Mouse (Mus musculus) midbrain, embryonic 13.5 days (tissue): ENCODE results near the gene Eno3. TPM values are rescaled to one million over a fixed set of nuclear protein-coding genes. Genes with fewer than 3 reads are reported as not detected.

Experiments
- ATAC-seq: fragments of 200-750 bp; cut with Nextera tagmentation; 2 replicates; pipeline ENCODE4 v1.8.0; 2017; ENCODE audit warnings: mild to moderate bottlenecking, moderate TSS enrichment, moderate library complexity
- H3K27ac ChIP-seq: fragments of 300-500 bp; sonication (generic); 2 replicates; pipeline ENCODE4 v1.5.1; 2015; ENCODE audit warnings: inconsistent platforms, mild to moderate bottlenecking, moderate library complexity
- H3K27me3 ChIP-seq: fragments of 300-500 bp; sonication (generic); 2 replicates; pipeline ENCODE4 v1.6.1; 2015; ENCODE audit warnings: mild to moderate bottlenecking, inconsistent platforms
- H3K36me3 ChIP-seq: fragments of 300-500 bp; sonication (generic); 2 replicates; pipeline ENCODE4 v1.6.1; 2015; ENCODE audit warnings: mild to moderate bottlenecking, inconsistent platforms
- H3K4me1 ChIP-seq: fragments of 300-500 bp; sonication (generic); replicated peaks from 2 replicates; pipeline ENCODE4 v1.6.1; 2015; ENCODE audit warnings: inconsistent platforms
- H3K4me2 ChIP-seq: fragments of 300-500 bp; sonication (generic); replicated peaks from 2 replicates; pipeline ENCODE4 v1.6.1; 2015; ENCODE audit warnings: moderate library complexity, mild to moderate bottlenecking, inconsistent platforms
- H3K4me3 ChIP-seq: fragments of 300-500 bp; sonication (generic); replicated peaks from 2 replicates; pipeline ENCODE4 v1.5.1; 2015; ENCODE audit warnings: mild to moderate bottlenecking, inconsistent platforms
- H3K9ac ChIP-seq: fragments of 300-500 bp; sonication (generic); replicated peaks from 2 replicates; pipeline ENCODE4 v1.6.1; 2015; ENCODE audit warnings: mild to moderate bottlenecking, inconsistent platforms
- H3K9me3 ChIP-seq: fragments of 300-500 bp; sonication (generic); 2 replicates; pipeline ENCODE4 v1.6.1; 2016; ENCODE audit warnings: mild to moderate bottlenecking, inconsistent platforms
- WGBS: fragments of 180-500 bp; shearing (Covaris S2); methylation state at CpG from one replicate; pipeline ENCODE4 v1.1.7; 2015; 5-methylcytosine and 5-hydroxymethylcytosine counted together
- polyA plus RNA-seq: library from polyadenylated mRNA; unstranded; fragments of >200 nt; fragmentation: Nextera tagmentation; extraction: Ambion mirVana; gene quantifications from 2 replicates; pipeline ENCODE4 v1.2.1, GENCODE M21; 2015

Gene Eno3
- polyA plus RNA-seq, 1 experiment from 2014 or later = 9.5 TPM

DNA sequence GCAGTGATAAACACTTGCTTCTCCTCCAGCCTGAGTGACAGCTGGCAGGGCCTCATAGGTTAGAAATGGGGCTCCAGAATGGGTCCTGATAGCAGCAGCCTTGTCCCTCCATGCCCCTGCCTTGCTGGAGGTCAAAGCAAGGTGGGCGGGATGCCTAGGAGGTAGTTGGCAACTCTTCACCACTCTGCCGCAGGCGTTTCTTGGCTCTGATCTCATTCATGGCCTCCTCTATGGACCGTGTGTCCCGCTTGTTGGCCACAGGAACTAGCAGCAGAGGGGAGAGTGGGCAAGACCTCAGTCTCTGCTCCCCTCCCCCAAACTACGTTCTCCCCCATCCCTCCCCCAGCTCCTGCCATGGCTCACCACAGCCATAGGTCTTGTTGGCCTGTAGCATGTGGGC lies 7.0 kb downstream of the Eno3 start:
- Histone ChIP-seq H3K4me2 (no peak overlapping the region), H3K9me3 (no peaks in the 10 kb centered on the region), H3K9ac (no peak overlapping the region), H3K27me3 (no peaks in the 10 kb centered on the region), H3K27ac (no peak overlapping the region), H3K36me3 (peaks cover 55% of the 10 kb centered on the region), H3K4me3 (no peak overlapping the region), H3K4me1 (peaks cover 17% of the 10 kb centered on the region)
- no peak for ATAC-seq
- 91% methylated on average over 4 of the region's 6 CpGs for whole genome bisulfite sequencing

DNA sequence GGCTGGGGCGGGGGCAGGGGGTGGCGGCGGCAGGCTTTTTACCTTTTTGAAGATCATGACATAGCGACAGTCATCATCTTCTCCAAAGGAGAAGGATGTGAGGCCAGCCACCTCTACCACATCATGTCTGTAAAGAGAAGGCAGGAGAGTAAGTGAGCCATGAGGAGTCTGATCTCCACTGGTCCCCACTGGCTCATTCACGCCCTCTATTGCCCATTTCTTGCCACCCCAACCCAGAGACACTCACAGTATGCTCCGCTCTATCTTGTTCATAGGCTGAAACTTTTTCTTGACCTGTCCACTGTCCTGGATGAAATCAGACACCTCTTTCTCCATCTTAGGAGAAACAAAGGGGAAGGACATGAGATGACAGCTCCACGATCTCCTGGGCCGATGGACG lies 7.7 kb downstream of the Eno3 start:
- H3K27ac ChIP-seq = no peak overlapping the region
- H3K36me3 ChIP-seq = peaks cover 55% of the 10 kb centered on the region
- no peaks in the 10 kb centered on the region for H3K9me3 ChIP-seq
- no peaks in the 10 kb centered on the region for H3K27me3 ChIP-seq
- no peak overlapping the region for H3K4me3 ChIP-seq
- H3K9ac ChIP-seq = no peak overlapping the region
- WGBS = 92% methylated on average over 9 of the region's 9 CpGs
- ATAC-seq = no peak
- H3K4me1 ChIP-seq = peaks cover 17% of the 10 kb centered on the region
- no peak overlapping the region for H3K4me2 ChIP-seq

- WGBS = 98% methylated on average over 8 of the region's 8 CpGs
- H3K4me1 ChIP-seq = peaks cover 35% of the 10 kb centered on the region
- ATAC-seq = no peak
- H3K4me3 ChIP-seq = no peak overlapping the region
- no peak overlapping the region for H3K27ac ChIP-seq
- H3K36me3 ChIP-seq = peaks cover 52% of the 10 kb centered on the region
- H3K9ac ChIP-seq = no peak overlapping the region
- no peaks in the 10 kb centered on the region for H3K27me3 ChIP-seq
- H3K9me3 ChIP-seq = no peaks in the 10 kb centered on the region
- H3K4me2 ChIP-seq = no peak overlapping the region
Observed at GRCm38 (mm10) chr11:70666687-70667086, 9.7 kb downstream of the Eno3 start.

- peak overlapping the region; percentile 75 for H3K9ac ChIP-seq
- H3K9me3 ChIP-seq = no peaks in the 10 kb centered on the region
- peaks cover 37% of the 10 kb centered on the region for H3K4me1 ChIP-seq
- H3K4me2 ChIP-seq = peak overlapping the region; percentile 94
- no peaks in the 10 kb centered on the region for H3K27me3 ChIP-seq
- peak overlapping the region; percentile 72 for H3K4me3 ChIP-seq
- no peak for ATAC-seq
- 78% methylated on average over 14 of the region's 14 CpGs for WGBS
- H3K27ac ChIP-seq = peak overlapping the region; percentile 89; the same call in 1 of the 2 replicates
- peaks cover 51% of the 10 kb centered on the region for H3K36me3 ChIP-seq
Observed at GRCm38 (mm10) chr11:70667271-70668150, 10.5 kb downstream of the Eno3 start.

- Histone ChIP-seq H3K9ac (peak overlapping the region; percentile 75), H3K36me3 (peaks cover 43% of the 10 kb centered on the region), H3K4me2 (peak overlapping the region; percentile 94), H3K4me1 (peaks cover 37% of the 10 kb centered on the region), H3K27ac (peak overlapping the region; percentile 89), H3K9me3 (no peaks in the 10 kb centered on the region), H3K27me3 (no peaks in the 10 kb centered on the region), H3K4me3 (peak overlapping the region; percentile 72)
- 2% methylated on average over 15 of the region's 15 CpGs for WGBS
- peak; percentile 46 for ATAC-seq
Observed at GRCm38 (mm10) chr11:70668335-70668770, 11.4 kb downstream of the Eno3 start.

GRCm38 (mm10) chr11:70668771-70669505 lies 11.9 kb downstream of the Eno3 start, which contains the start of gene Spag7:
Gene Spag7 (minus strand): TSS chr11:70669416.
- Histone ChIP-seq H3K27me3 (no peaks in the 10 kb centered on the region), H3K4me1 (peaks cover 37% of the 10 kb centered on the region), H3K9ac (peak within 1 kb of the TSS; percentile 76), H3K36me3 (peaks cover 42% of the 10 kb centered on the region), H3K9me3 (no peaks in the 10 kb centered on the region), H3K4me2 (peak within 1 kb of the TSS; percentile 94), H3K4me3 (peak within 1 kb of the TSS; percentile 72), H3K27ac (peak within 1 kb of the TSS; percentile 98)
- WGBS = under 1% methylated on average over 44 of the region's 44 CpGs
- ATAC-seq = peak; percentile 97

DNA sequence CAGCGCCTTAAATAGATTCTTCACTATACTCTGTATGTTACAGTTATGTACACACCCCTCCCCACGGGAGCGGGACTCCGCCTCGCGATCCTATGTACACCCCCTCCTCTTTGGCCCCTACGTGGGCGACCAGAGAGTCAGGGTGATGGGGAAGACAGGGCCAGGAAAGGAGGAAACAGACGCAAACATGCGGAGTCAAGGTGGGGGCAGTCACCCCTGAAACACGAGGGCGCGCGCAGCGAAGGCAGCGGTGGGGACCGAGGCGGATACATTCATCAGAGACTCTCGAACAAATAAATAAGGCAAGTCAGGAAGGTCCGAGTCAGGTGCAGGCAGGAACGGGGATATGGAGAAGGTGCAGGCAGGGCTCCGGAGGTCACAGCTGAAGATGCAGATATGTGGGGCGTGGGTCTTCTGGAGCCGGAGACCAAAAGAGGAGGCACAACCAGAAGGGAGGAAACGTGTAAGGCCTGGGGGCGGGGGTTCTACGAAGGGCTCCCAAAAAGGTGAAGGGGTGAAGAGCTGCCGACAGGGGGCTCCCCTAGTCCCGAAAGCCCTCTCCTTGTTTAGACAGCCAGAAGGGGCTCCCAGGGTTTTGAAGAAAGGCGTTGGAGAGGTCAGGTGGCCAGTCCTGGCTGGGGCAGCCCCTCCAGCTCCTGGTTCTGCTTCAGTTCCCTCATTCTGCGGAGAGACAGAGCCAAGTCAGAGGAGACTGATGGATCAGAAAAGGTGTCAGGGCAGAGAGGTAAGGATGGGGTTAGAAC lies 12.8 kb downstream of the Eno3 start:
- H3K9me3 ChIP-seq = no peaks in the 10 kb centered on the region
- WGBS = under 1% methylated on average over 31 of the region's 31 CpGs
- peak overlapping the region; percentile 98 for H3K27ac ChIP-seq
- peaks cover 41% of the 10 kb centered on the region for H3K36me3 ChIP-seq
- H3K4me3 ChIP-seq = peak overlapping the region; percentile 72
- ATAC-seq = peak; percentile 48
- no peaks in the 10 kb centered on the region for H3K27me3 ChIP-seq
- peaks cover 37% of the 10 kb centered on the region for H3K4me1 ChIP-seq
- H3K9ac ChIP-seq = peak overlapping the region; percentile 76
- H3K4me2 ChIP-seq = peak overlapping the region; percentile 93

DNA sequence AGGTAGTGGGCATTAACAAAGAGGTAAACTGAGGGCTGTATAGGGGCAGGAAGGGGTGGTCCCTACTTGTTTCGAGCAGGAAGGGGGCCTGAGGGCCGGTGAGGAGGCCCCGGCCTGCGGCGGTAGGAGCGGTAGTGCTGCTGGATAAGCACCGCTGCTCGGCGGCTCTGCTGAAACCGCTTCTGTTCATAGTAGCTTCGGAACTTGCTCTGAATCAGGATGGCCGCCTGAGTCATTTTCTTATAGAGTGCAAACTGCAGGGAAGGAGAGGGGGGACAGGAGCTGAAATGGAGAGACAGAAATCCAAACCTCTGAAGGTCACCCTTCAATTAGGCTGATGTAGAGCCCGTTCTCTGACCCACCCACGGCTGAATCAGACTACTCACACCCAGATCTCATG lies 13.5 kb downstream of the Eno3 start:
- Histone ChIP-seq H3K4me3 (peak overlapping the region; percentile 72), H3K4me1 (peaks cover 37% of the 10 kb centered on the region), H3K36me3 (peaks cover 40% of the 10 kb centered on the region), H3K27me3 (no peaks in the 10 kb centered on the region), H3K9ac (peak overlapping the region; percentile 76), H3K4me2 (peak overlapping the region; percentile 93), H3K9me3 (no peaks in the 10 kb centered on the region), H3K27ac (peak overlapping the region; percentile 98)
- ATAC-seq = no peak
- 36% methylated on average over 14 of the region's 14 CpGs for WGBS

DNA sequence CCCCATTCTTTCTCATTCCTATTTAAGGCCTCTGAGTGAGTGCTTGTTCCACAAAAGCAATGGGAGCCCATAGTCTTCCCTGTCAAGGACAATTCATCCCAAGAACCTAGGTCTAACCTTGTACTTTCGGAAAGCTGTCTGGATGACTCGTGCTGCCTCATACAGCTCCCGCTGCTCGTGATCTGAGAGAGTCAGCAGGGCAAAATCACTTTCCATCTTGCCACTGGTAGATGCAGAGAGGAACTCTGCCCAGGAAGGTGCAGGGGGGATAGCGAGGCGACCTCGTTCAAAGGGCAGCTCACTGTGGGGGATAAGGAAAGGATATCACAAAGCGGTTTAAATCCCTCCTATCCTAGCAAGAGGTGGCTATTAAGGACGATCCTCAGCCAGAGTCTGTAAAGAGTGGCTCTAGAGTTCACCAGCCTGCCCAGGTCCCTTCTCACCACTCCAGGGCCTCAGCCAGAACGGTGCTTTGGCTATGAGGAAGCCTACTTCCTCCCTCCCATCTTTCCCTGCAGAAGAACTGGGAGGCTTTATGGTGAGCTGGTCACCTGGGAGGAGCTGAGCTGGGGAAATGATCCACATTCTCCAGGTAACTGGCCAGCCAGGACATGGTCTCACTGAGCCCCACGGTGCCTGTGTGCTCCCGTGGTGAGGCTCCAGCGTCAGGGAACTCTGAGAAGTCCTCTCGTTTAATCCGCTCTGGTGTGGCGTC lies 14.5 kb downstream of the Eno3 start:
- Histone ChIP-seq H3K4me3 (peak overlapping the region; percentile 72), H3K4me1 (peaks cover 37% of the 10 kb centered on the region), H3K36me3 (peaks cover 45% of the 10 kb centered on the region), H3K27ac (no peak overlapping the region), H3K4me2 (peak overlapping the region; percentile 93), H3K9me3 (no peaks in the 10 kb centered on the region), H3K9ac (peak overlapping the region; percentile 76), H3K27me3 (no peaks in the 10 kb centered on the region)
- ATAC-seq = no peak
- 81% methylated on average over 16 of the region's 16 CpGs for WGBS

GRCm38 (mm10) chr11:70674014-70674413 lies 17.0 kb downstream of the Eno3 start:
- peaks cover 20% of the 10 kb centered on the region for H3K4me1 ChIP-seq
- H3K27ac ChIP-seq = no peak overlapping the region
- H3K4me3 ChIP-seq = no peak overlapping the region
- 55% methylated on average over 6 of the region's 6 CpGs for WGBS
- peaks cover 56% of the 10 kb centered on the region for H3K36me3 ChIP-seq
- no peak overlapping the region for H3K4me2 ChIP-seq
- no peaks in the 10 kb centered on the region for H3K9me3 ChIP-seq
- H3K27me3 ChIP-seq = no peaks in the 10 kb centered on the region
- H3K9ac ChIP-seq = peak overlapping the region; percentile 41; the same call in 1 of the 2 replicates
- ATAC-seq = no peak

DNA sequence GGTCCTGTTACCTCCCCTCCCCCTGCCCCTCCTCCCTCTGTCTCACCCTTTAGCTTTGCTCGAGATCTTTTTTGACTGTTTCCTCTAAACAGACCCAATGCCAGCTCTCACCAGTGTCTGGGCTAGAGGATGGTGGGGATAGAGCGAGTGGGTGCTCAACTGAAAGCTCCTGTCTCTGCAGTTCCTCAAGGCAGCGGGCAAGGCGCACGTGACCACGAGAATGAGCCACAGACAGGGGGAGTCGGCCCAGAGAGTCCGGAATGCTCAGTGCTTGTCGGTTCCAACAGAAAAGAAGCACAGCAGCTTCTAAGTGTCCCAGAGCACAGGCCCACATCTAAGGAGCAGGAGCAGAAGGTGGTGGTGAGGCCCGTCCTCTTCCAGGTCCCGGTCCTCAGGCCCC lies 17.5 kb downstream of the Eno3 start:
- H3K27ac ChIP-seq = no peak overlapping the region
- no peaks in the 10 kb centered on the region for H3K27me3 ChIP-seq
- H3K4me1 ChIP-seq = peaks cover 20% of the 10 kb centered on the region
- peaks cover 61% of the 10 kb centered on the region for H3K36me3 ChIP-seq
- 65% methylated on average over 11 of the region's 11 CpGs for WGBS
- no peak overlapping the region for H3K4me2 ChIP-seq
- no peak overlapping the region for H3K9ac ChIP-seq
- H3K9me3 ChIP-seq = no peaks in the 10 kb centered on the region
- no peak overlapping the region for H3K4me3 ChIP-seq
- no peak for ATAC-seq
